Mouse (Mus musculus): Measurements from ENCODE around the gene Olfr981.
A peak's percentile ranks its signal among the peaks of the same experiment; 100 is the strongest.

The Olfr981 gene

GRCm38 (mm10) chr9:40021164-40021563 lies at the start of gene Olfr981:
TSS of gene Olfr981 (plus strand) at chr9:40021464.
- no peak for DNase-seq (ENCODE audit: low read depth, low spot score)

- peak; percentile 74 for DNase-seq (ENCODE audit: low read depth, low spot score)
These were observed 44.6 kb upstream of the Olfr981 start for GRCm38 (mm10) chr9:39976581-39977145.

- DNase-seq (ENCODE audit: low read depth, low spot score): no peak
These were observed 29.5 kb upstream of the Olfr981 start, which contains the start of gene Olfr978 for GRCm38 (mm10) chr9:39991813-39992212. TSS of gene Olfr978 (plus strand) at chr9:39992113.

GRCm38 (mm10) chr9:40003365-40003764 lies 17.9 kb upstream of the Olfr981 start, which contains the start of gene Olfr979:
TSS of gene Olfr979 (minus strand) at chr9:40003465.
- no peak for DNase-seq (ENCODE audit: low read depth, low spot score)

GRCm38 (mm10) chr9:40009482-40009881 lies 11.8 kb upstream of the Olfr981 start, which contains the start of gene Olfr980:
TSS of gene Olfr980 (minus strand) at chr9:40009582.
- DNase-seq (ENCODE audit: low read depth, low spot score): no peak

- DNase-seq (ENCODE audit: low read depth, low spot score): no peak
These were observed 28.9 kb downstream of the Olfr981 start for GRCm38 (mm10) chr9:40050138-40050537.

GRCm38 (mm10) chr9:40073529-40073928 lies 52.3 kb downstream of the Olfr981 start, which contains the start of gene Olfr982:
TSS of gene Olfr982 (plus strand) at chr9:40073829.
- DNase-seq (ENCODE audit: low read depth, low spot score): no peak

Measured in ES-CJ7 (cell line).